Mouse (Mus musculus): ENCODE results near the gene Ccdc152. TPM values are rescaled to one million over a fixed set of nuclear protein-coding genes. Genes with fewer than 3 reads are reported as not detected.

Gene Ccdc152
- not detected in 2 replicates for polyA plus RNA-seq (2012; ENCODE audit: insufficient read depth, insufficient read length, low replicate concordance, missing spikeins)

DNA sequence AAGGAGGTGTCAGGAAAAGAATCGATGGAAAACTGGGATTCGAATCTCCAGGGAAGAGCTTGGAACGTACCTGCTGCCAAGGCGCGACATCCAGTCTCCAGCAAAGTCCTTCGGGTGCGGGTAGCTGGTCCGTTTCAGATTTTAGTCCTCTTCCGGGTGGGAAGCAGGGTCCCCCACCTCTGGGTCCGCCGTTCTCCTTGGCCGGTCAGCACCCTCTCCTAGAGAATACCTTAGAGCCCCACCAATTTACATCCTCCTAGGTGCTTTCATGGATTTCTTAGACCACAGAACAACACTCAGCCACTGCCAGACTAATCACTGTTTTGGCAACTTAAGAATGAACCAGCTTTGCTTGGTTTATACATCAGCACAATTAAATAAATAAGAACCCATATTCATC, at the start of gene Ccdc152:
Ccdc152 (minus strand) TSS at position 101 of the 400 bp plus-strand sequence.
- Histone ChIP-seq H3K4me1 (ENCODE audit: control insufficient read depth, insufficient read depth, low read length) (no peaks in the 10 kb centered on the region), H3K4me3 (ENCODE audit: insufficient read depth, low read depth, low read length) (no peak within 1 kb of the TSS), H3K27ac (ENCODE audit: insufficient read depth, low read depth, low read length) (no peak within 1 kb of the TSS)
- no peak for TF ChIP-seq CTCF (IDR thresholded peaks at IDR 0.05; ENCODE audit: insufficient read depth, low read depth, low read length)
- no peak for TF ChIP-seq POLR2A (IDR thresholded peaks at IDR 0.05; ENCODE audit: insufficient read depth, low read depth, low read length)
- WGBS: 91% methylated on average over 12 of the region's 12 CpGs

DNA sequence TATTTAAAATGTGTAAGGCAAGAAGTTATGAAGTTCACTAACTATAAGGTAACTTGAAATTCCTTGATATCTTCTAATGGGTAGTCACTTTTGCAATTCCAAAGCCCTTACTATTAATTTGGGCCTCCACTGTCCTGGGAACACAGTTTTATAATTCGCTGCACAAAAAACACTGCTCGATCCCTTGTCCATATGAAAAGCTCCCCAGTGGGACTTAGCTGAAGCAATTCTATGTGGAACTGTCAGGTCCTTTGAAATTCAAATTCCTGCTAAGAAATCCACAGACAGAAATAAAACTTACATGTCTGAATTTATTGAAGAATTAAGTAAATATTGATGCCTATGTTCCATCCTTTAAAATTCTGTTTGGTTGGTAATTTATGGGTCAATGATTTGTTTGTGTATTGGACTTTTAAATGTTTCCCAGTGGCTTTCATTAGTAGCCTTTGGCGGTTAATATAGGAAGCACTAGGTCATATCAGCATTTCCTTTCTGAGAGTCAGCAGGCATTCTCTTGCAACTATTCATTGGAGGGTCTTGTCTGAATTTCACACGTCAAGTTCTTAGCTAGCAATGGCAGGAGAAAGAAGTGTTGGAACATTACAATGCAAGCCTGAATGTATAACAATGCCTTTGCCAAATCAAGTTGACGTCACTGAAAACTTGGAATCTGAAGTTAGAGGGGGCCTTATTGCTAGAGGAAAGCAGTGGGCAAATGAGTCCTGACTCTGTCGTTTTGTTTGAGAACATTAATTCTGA, 46.2 kb upstream of the Ccdc152 start:
- 55% methylated on average over 6 of the region's 6 CpGs for WGBS
- H3K4me3 ChIP-seq (ENCODE audit: insufficient read depth, low read depth, low read length): no peak overlapping the region
- no peak for TF ChIP-seq POLR2A (IDR thresholded peaks at IDR 0.05; ENCODE audit: insufficient read depth, low read depth, low read length)
- TF ChIP-seq CTCF (IDR thresholded peaks at IDR 0.05; ENCODE audit: insufficient read depth, low read depth, low read length): no peak

DNA sequence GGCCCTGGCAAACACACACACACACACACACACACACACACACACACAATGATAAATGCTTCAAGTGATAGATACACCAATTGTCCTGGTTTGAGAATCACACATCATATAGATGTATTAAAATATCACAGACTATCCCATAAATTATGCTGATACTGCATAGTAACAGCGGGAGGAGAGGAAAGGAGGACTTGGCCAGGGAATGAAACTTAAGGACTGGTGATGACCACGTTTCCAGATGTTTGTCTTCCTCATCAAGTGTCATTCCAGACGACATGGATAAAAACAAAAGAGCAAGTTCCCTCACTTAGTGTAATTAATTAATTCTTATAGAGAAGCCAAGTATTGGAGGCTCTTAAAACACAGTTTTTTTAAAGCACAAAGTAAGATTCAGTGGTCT, 43.4 kb upstream of the Ccdc152 start:
- whole genome bisulfite sequencing: 79% methylated on average over 3 of the region's 3 CpGs
- Histone ChIP-seq H3K4me3 (ENCODE audit: insufficient read depth, low read depth, low read length) (no peak overlapping the region), H3K27ac (ENCODE audit: insufficient read depth, low read depth, low read length) (no peak overlapping the region), H3K4me1 (ENCODE audit: control insufficient read depth, insufficient read depth, low read length) (peaks cover 2% of the 10 kb centered on the region; the same call in 1 of the 2 replicates)
- TF ChIP-seq POLR2A (IDR thresholded peaks at IDR 0.05; ENCODE audit: insufficient read depth, low read depth, low read length) (no peak), CTCF (IDR thresholded peaks at IDR 0.05; ENCODE audit: insufficient read depth, low read depth, low read length) (no peak)

More for the DNA sequence above, 46.2 kb upstream of the Ccdc152 start:
- H3K4me1 ChIP-seq (ENCODE audit: control insufficient read depth, insufficient read depth, low read length): peaks cover 2% of the 10 kb centered on the region; the same call in 1 of the 2 replicates
- H3K27ac ChIP-seq (ENCODE audit: insufficient read depth, low read depth, low read length): no peak overlapping the region

DNA sequence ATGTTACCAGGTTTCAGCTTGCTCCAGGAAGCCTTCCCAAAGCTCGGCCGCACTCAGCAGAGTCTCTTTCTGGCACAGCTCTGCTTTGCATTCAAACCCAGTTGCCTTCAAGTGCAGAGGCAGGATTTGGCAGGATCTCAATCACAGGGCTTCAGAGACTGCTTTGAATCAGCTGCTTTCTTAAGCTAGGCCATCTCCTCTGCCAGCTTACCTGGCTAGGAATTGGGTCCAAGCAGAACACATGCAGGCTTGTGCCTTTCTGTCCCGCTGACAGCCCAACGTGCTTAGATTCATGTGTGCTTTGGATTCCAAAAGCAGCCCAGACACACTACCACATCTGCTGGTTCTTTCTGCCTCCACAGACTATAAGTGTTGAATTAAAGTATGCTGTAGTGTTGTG, 41.2 kb upstream of the Ccdc152 start:
- TF ChIP-seq CTCF (IDR thresholded peaks at IDR 0.05; ENCODE audit: insufficient read depth, low read depth, low read length) (no peak), POLR2A (IDR thresholded peaks at IDR 0.05; ENCODE audit: insufficient read depth, low read depth, low read length) (no peak)
- WGBS: 46% methylated on average over 4 of the region's 4 CpGs
- Histone ChIP-seq H3K4me1 (ENCODE audit: control insufficient read depth, insufficient read depth, low read length) (peaks cover 2% of the 10 kb centered on the region; the same call in 1 of the 2 replicates), H3K27ac (ENCODE audit: insufficient read depth, low read depth, low read length) (no peak overlapping the region), H3K4me3 (ENCODE audit: insufficient read depth, low read depth, low read length) (no peak overlapping the region)

DNA sequence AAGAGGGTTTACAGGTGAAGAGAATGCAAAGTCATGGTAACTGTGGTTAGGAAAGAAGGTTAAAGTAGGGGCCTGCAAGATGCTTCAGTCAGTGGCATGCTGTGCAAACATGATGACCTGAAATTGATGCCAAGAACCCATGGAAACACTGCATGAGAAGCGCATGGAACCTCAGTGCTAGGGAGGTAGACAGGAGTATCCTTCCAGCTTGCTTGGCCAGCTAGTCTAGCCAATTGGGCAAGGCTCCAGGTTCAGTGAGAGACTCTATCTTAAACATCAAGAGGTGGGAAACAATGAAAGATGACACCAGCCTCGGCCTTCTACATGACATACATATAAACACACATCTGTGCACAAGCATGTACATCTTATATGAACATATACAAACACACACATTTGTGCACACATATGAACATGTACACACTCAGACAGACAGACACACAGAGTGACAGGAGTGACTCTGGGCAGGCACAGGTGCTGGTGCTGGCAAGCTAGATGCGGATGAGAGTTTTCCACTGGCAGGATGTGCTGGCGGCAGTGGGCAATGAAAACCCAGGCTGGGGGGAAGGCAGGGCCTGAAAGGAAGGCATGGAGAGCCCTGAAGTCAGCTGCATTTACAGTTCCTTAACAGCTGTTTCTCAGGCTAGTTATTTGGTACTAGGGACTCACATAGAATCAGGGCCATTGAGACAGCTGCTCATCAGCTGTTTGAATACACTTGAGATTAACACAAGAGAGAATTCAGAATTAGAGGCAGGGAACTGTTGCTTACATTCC, 38.7 kb upstream of the Ccdc152 start:
- H3K4me1 ChIP-seq (ENCODE audit: control insufficient read depth, insufficient read depth, low read length): peaks cover 2% of the 10 kb centered on the region; the same call in 1 of the 2 replicates
- TF ChIP-seq POLR2A (IDR thresholded peaks at IDR 0.05; ENCODE audit: insufficient read depth, low read depth, low read length): no peak
- no peak for TF ChIP-seq CTCF (IDR thresholded peaks at IDR 0.05; ENCODE audit: insufficient read depth, low read depth, low read length)
- H3K4me3 ChIP-seq (ENCODE audit: insufficient read depth, low read depth, low read length): no peak overlapping the region
- WGBS: 86% methylated on average over 4 of the region's 4 CpGs
- no peak overlapping the region for H3K27ac ChIP-seq (ENCODE audit: insufficient read depth, low read depth, low read length)

DNA sequence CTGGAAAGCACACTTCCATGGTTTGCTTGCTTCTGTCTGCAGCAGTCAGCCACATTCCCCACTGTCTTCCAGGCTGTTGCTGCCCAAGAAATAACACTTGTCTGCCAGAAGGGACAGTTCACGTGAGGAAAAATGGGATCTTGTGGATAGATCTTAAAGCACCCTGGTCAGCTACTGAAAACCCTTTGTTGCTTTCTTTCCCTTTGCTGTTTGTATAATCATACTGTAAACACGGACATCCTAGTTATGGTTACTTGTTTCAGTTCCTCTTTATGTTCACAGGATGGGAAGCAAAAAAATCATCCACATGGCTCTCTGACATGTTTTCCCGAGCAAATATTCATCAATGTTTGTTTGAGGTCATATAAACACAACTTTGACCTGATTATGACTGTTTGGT, 36.5 kb upstream of the Ccdc152 start:
- WGBS: 82% methylated on average over 3 of the region's 3 CpGs
- no peak overlapping the region for H3K27ac ChIP-seq (ENCODE audit: insufficient read depth, low read depth, low read length)
- no peak overlapping the region for H3K4me3 ChIP-seq (ENCODE audit: insufficient read depth, low read depth, low read length)
- peaks cover 2% of the 10 kb centered on the region; the same call in 1 of the 2 replicates for H3K4me1 ChIP-seq (ENCODE audit: control insufficient read depth, insufficient read depth, low read length)
- no peak for TF ChIP-seq CTCF (IDR thresholded peaks at IDR 0.05; ENCODE audit: insufficient read depth, low read depth, low read length)
- TF ChIP-seq POLR2A (IDR thresholded peaks at IDR 0.05; ENCODE audit: insufficient read depth, low read depth, low read length): no peak

DNA sequence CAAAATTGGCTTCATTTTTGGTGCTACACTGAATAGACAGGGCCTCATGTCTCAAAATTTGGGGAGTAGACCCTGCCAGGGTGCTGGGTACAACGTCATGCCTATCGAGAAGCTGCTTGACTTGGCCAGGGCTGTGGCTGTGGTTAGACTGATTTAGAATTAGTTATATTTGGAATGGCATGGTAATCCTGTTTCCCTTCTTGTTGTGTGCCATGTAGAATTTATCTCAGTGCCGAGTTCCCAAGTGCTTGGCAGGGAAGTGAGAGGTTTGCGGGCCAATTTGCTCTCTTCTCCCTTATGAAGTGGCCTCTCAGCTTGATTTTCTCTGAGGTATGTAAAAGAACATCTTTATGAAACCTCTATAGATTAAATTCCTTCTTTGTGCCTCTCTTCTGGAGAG, 29.2 kb upstream of the Ccdc152 start:
- Histone ChIP-seq H3K4me3 (ENCODE audit: insufficient read depth, low read depth, low read length) (no peak overlapping the region), H3K4me1 (ENCODE audit: control insufficient read depth, insufficient read depth, low read length) (no peaks in the 10 kb centered on the region), H3K27ac (ENCODE audit: insufficient read depth, low read depth, low read length) (no peak overlapping the region)
- WGBS: 83% methylated on average over 4 of the region's 4 CpGs
- TF ChIP-seq POLR2A (IDR thresholded peaks at IDR 0.05; ENCODE audit: insufficient read depth, low read depth, low read length): no peak
- TF ChIP-seq CTCF (IDR thresholded peaks at IDR 0.05; ENCODE audit: insufficient read depth, low read depth, low read length): no peak

DNA sequence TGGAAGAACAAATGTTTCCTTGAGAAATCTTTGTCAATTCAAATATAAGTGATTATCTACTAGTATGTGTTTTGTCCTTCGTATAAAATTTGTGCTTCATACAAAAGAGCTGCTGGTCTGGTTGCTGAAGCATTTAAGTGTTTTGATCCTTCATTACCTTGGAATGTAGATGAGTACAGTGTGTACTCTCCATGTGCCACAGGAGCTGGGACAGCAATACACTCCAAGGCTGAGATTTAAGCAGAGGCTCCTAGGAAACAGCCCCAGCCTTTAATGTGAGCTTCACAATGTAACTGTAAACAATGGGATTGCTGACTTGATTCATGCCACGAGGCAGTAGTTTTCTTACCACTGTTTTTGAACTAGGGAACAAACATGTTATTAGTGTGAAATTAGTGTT, 28.5 kb upstream of the Ccdc152 start:
- H3K4me3 ChIP-seq (ENCODE audit: insufficient read depth, low read depth, low read length): no peak overlapping the region
- WGBS: 46% methylated on average over 2 of the region's 2 CpGs
- H3K27ac ChIP-seq (ENCODE audit: insufficient read depth, low read depth, low read length): no peak overlapping the region
- H3K4me1 ChIP-seq (ENCODE audit: control insufficient read depth, insufficient read depth, low read length): no peaks in the 10 kb centered on the region
- TF ChIP-seq CTCF (IDR thresholded peaks at IDR 0.05; ENCODE audit: insufficient read depth, low read depth, low read length): no peak
- no peak for TF ChIP-seq POLR2A (IDR thresholded peaks at IDR 0.05; ENCODE audit: insufficient read depth, low read depth, low read length)

DNA sequence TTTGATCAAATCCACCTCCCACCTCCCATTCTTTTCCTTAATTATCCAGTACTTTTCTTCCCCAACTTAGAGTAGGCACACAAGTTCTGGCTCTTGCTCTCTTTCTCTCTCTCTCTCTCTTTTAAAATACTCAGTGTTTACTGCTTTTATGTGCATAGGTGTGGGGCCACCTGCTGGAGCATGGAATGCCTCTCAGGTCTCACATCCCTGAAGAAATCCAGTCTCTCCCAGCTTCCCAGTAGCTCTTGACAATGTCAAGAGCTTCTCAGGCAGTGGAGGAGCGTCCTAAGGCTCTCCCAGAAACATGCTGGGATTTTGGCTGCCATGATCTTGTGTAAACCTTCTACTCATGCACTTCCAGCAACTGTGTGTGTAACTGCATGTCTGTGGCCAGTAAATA, 27.0 kb upstream of the Ccdc152 start:
- Histone ChIP-seq H3K4me3 (ENCODE audit: insufficient read depth, low read depth, low read length) (no peak overlapping the region), H3K27ac (ENCODE audit: insufficient read depth, low read depth, low read length) (no peak overlapping the region), H3K4me1 (ENCODE audit: control insufficient read depth, insufficient read depth, low read length) (no peaks in the 10 kb centered on the region)
- TF ChIP-seq POLR2A (IDR thresholded peaks at IDR 0.05; ENCODE audit: insufficient read depth, low read depth, low read length) (no peak), CTCF (IDR thresholded peaks at IDR 0.05; ENCODE audit: insufficient read depth, low read depth, low read length) (no peak)
- 81% methylated on average over 1 of the region's 1 CpGs for WGBS
